Mouse (Mus musculus): ENCODE results near the gene Cbfb. TPM values are rescaled to one million over a fixed set of nuclear protein-coding genes. Genes with fewer than 3 reads are reported as not detected.

The Cbfb gene
- polyA plus RNA-seq, 1 experiment, result 15.1 TPM

- Histone ChIP-seq H3K4me3 (replicated peaks; ENCODE audit: insufficient read depth, low read depth, low read length) (peak within 1 kb of the TSS; percentile 63), H3K4me1 (ENCODE audit: control insufficient read depth, insufficient read depth, low read length) (no peaks in the 10 kb centered on the region), H3K27me3 (ENCODE audit: control insufficient read depth, insufficient read depth, low read length) (no peaks in the 10 kb centered on the region), H3K27ac (ENCODE audit: insufficient read depth, low read length) (no peak within 1 kb of the TSS)
- no peak for TF ChIP-seq CTCF (IDR thresholded peaks at IDR 0.05; ENCODE audit: borderline replicate concordance, insufficient read depth, low read depth, low read length)
- no peak for TF ChIP-seq POLR2A (IDR thresholded peaks at IDR 0.05; ENCODE audit: borderline replicate concordance, insufficient read depth, low read length)
- 13% methylated on average over 14 of the region's 14 CpGs for WGBS
- peak in 1 of 2 experiments; percentile 33 for DNase-seq
These were observed 84.5 kb downstream of the Cbfb start, which contains the start of gene B3gnt9 for GRCm38 (mm10) chr8:105254966-105255350. Gene B3gnt9, minus strand, starts transcription at chr8:105255153.

- TF ChIP-seq CTCF (IDR thresholded peaks at IDR 0.05; ENCODE audit: borderline replicate concordance, insufficient read depth, low read depth, low read length), result no peak
- TF ChIP-seq POLR2A (IDR thresholded peaks at IDR 0.05; ENCODE audit: borderline replicate concordance, insufficient read depth, low read length), result no peak
- 80% methylated on average over 7 of the region's 7 CpGs for WGBS
- no peak overlapping the region for H3K27ac ChIP-seq (ENCODE audit: insufficient read depth, low read length)
- H3K4me1 ChIP-seq (ENCODE audit: control insufficient read depth, insufficient read depth, low read length), result no peaks in the 10 kb centered on the region
- H3K27me3 ChIP-seq (ENCODE audit: control insufficient read depth, insufficient read depth, low read length), result no peaks in the 10 kb centered on the region
- H3K4me3 ChIP-seq (replicated peaks; ENCODE audit: insufficient read depth, low read depth, low read length), result no peak overlapping the region
- no peak for DNase-seq
These were observed 87.0 kb downstream of the Cbfb start for GRCm38 (mm10) chr8:105257318-105258114.

GRCm38 (mm10) chr8:105258911-105259720, 88.6 kb downstream of the Cbfb start:
- H3K27me3 ChIP-seq (ENCODE audit: control insufficient read depth, insufficient read depth, low read length), result no peaks in the 10 kb centered on the region
- no peak for TF ChIP-seq POLR2A (IDR thresholded peaks at IDR 0.05; ENCODE audit: borderline replicate concordance, insufficient read depth, low read length)
- TF ChIP-seq CTCF (IDR thresholded peaks at IDR 0.05; ENCODE audit: borderline replicate concordance, insufficient read depth, low read depth, low read length), result no peak

GRCm38 (mm10) chr8:105259721-105260320, 89.3 kb downstream of the Cbfb start:
- Histone ChIP-seq H3K27me3 (ENCODE audit: control insufficient read depth, insufficient read depth, low read length) (no peaks in the 10 kb centered on the region), H3K27ac (ENCODE audit: insufficient read depth, low read length) (no peak overlapping the region), H3K4me1 (ENCODE audit: control insufficient read depth, insufficient read depth, low read length) (no peaks in the 10 kb centered on the region), H3K4me3 (replicated peaks; ENCODE audit: insufficient read depth, low read depth, low read length) (peak overlapping the region; percentile 49)
- 6% methylated on average over 30 of the region's 30 CpGs for WGBS
- TF ChIP-seq CTCF (IDR thresholded peaks at IDR 0.05; ENCODE audit: borderline replicate concordance, insufficient read depth, low read depth, low read length), result peak; percentile 80
- no peak for TF ChIP-seq POLR2A (IDR thresholded peaks at IDR 0.05; ENCODE audit: borderline replicate concordance, insufficient read depth, low read length)
- DNase-seq, result peak; percentile 64 to 76

More at GRCm38 (mm10) chr8:105258911-105259720, 88.6 kb downstream of the Cbfb start:
- WGBS, result 6% methylated on average over 55 of the region's 55 CpGs
- DNase-seq, result peak in 1 of 2 experiments; percentile 36
- H3K27ac ChIP-seq (ENCODE audit: insufficient read depth, low read length), result no peak overlapping the region
- peak overlapping the region; percentile 49 for H3K4me3 ChIP-seq (replicated peaks; ENCODE audit: insufficient read depth, low read depth, low read length)
- H3K4me1 ChIP-seq (ENCODE audit: control insufficient read depth, insufficient read depth, low read length), result no peaks in the 10 kb centered on the region

GRCm38 (mm10) chr8:105260371-105261099, 90.1 kb downstream of the Cbfb start:
- TF ChIP-seq POLR2A (IDR thresholded peaks at IDR 0.05; ENCODE audit: borderline replicate concordance, insufficient read depth, low read length) (no peak), CTCF (IDR thresholded peaks at IDR 0.05; ENCODE audit: borderline replicate concordance, insufficient read depth, low read depth, low read length) (no peak)
- H3K4me3 ChIP-seq (replicated peaks; ENCODE audit: insufficient read depth, low read depth, low read length), result no peak overlapping the region
- H3K4me1 ChIP-seq (ENCODE audit: control insufficient read depth, insufficient read depth, low read length), result no peaks in the 10 kb centered on the region
- DNase-seq, result no peak
- H3K27ac ChIP-seq (ENCODE audit: insufficient read depth, low read length), result no peak overlapping the region
- 83% methylated on average over 7 of the region's 7 CpGs for WGBS
- no peaks in the 10 kb centered on the region for H3K27me3 ChIP-seq (ENCODE audit: control insufficient read depth, insufficient read depth, low read length)

GRCm38 (mm10) chr8:105261326-105261980, 91.0 kb downstream of the Cbfb start:
- DNase-seq, result no peak
- H3K4me1 ChIP-seq (ENCODE audit: control insufficient read depth, insufficient read depth, low read length), result no peaks in the 10 kb centered on the region
- TF ChIP-seq CTCF (IDR thresholded peaks at IDR 0.05; ENCODE audit: borderline replicate concordance, insufficient read depth, low read depth, low read length) (no peak), POLR2A (IDR thresholded peaks at IDR 0.05; ENCODE audit: borderline replicate concordance, insufficient read depth, low read length) (no peak)
- no peaks in the 10 kb centered on the region for H3K27me3 ChIP-seq (ENCODE audit: control insufficient read depth, insufficient read depth, low read length)
- H3K27ac ChIP-seq (ENCODE audit: insufficient read depth, low read length), result no peak overlapping the region
- no peak overlapping the region for H3K4me3 ChIP-seq (replicated peaks; ENCODE audit: insufficient read depth, low read depth, low read length)
- WGBS, result 92% methylated on average over 12 of the region's 12 CpGs

All from cerebellum, adult 2 months (tissue).